Mouse (Mus musculus) embryo, embryonic 10.5 days (tissue): ENCODE measurements at regions not wholly inside any gene's neighbourhood (a gene's known extent, or its start where the extent isn't known, plus 50 kb on each side); places are given as distances from the start of the nearest gene placed in this dataset.

Experiments used
- DNase-seq: peaks from one replicate; pipeline ENCODE4 v3.0.0-alpha.2; 2015; ENCODE audit warnings: low spot score

DNA sequence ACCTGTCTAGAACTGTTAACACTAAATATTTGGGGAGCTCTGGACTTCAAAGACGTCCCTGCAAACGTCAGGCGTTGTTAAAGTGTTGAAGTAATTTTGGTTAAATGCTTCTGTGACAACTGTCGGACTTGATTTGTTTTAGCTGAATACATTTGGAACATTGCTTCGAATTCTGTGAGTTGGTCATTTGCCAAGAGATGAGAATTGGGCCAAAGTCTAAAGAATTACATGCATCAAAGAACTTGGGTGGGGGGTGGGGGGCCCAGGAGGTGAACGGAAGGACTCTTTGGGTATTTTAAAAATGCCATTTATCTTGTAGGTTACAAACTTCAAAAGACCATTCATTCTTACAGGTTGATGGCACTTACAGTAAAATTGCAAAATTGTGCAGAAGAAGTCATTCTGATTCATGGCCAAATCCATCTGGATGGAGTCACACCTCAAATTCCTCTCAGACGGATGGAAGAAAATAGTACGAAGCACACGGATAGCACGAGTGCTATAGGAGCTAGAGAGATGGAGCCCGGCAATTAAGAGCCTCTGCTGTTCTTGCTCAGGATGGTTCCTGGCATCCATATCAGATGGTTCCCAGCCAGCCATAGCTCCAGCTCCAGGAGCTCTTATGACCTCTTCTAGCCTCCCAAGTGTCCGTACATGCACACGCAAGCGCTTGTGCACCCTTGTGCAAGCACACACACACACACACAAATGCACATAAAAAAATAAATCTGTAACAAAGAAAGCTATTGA, 144.5 kb upstream of the Irx5 start:
- no peak for DNase-seq

GRCm38 (mm10) chr8:92209081-92209480, 148.3 kb upstream of the Irx5 start:
- no peak for DNase-seq

- DNase-seq: no peak
These were observed 161.8 kb upstream of the Irx5 start for GRCm38 (mm10) chr8:92195635-92196034.

DNA sequence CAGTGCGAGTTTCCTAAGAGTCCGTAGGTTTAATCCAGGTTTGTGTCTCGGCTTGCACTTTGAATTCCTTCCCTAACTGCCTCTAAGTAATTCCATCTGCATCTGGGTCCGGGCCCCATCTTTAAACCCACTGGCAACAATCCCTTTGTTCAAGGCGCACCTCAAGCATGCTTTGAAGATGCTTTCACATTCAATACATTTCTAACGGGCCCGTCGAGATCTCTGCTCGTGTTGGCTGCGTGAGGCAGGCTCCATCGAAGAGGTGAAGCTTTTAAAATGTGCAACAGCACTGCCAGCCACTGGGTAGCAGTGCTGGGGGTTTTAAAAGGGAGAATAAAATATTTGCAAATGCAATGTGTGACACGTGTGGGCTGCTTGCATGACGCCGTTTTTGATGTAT, 163.4 kb upstream of the Irx5 start:
- DNase-seq: peak; percentile 33

DNA sequence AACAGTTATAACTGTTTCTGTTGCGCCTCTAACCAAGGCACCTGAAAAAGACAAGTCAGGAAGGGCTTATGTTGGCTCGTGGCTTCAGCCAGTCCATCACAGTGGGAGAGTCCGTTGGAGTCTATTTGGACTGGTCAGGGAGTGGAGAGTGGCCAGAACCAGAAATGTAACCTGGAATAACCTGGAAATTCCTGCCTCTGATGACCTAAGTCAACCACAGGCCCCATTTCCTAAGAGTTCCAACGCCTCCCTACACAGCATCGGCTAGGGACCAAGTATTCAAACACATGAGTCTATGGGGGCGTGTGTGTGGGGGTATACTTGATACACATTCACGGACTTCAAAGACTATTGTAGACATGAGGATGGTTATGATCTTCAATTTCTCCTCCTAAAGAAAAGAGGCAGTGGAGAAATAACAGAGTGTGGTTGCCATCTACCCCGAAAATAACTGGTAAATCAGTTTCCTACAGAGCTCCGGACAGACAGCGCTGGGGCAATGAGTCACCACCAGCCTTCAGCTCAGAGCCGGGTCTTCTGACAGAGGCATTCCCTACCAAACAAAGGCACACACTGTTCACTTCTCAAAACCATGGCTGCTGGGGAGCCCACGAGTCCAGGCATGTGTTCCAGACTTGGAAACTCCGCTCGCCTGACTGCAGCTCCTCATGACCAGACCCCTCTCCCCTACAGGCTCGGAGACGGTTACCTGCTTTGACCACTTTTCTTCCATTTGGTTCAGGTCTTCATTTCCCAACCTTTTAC, 167.0 kb upstream of the Irx5 start:
- DNase-seq: no peak

- DNase-seq: no peak
These were observed 174.1 kb upstream of the Irx5 start for GRCm38 (mm10) chr8:92183331-92183730.

DNA sequence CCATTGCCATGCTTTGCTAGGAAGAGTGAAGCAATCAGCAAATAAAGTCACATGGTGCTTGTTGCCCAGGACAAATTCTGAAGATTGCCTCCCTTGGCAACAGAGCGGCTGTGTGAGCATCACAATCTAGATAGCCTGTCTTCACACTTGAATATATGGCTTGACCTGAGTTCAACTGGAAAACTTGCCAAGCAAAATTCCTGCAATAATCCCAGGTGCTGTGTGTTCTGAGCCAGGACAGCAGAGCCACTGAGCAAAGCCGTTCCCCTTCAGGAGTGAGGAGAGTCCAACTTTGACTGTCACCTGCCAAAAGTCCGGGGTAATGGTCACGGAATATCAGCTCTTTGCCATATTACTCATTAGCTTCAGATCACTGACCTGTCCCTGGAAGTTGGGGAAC, 176.8 kb upstream of the Irx5 start:
- DNase-seq: no peak

GRCm38 (mm10) chr8:92179327-92179726, 178.1 kb upstream of the Irx5 start:
- no peak for DNase-seq

DNA sequence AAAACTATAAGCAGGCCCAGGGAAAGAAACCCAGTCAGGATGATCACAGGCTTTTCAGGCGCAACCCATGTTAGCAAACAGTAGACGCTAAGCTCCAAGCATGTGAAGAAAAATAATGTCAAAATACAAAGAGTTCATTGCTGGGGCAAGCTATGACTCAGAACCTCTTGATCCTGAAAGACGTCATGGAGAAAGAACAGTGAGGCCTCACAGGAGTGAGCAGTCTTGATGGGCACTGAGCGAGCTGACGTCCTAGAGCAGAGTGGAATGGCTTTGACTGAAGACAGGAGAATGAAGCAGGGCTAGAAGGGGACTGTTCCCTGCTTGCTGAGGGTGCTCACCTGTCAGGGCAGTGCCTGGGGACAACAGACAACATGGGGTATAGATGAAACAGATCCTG, 181.3 kb upstream of the Irx5 start:
- no peak for DNase-seq

GRCm38 (mm10) chr8:92174106-92174505, 183.3 kb upstream of the Irx5 start:
- DNase-seq: no peak

DNA sequence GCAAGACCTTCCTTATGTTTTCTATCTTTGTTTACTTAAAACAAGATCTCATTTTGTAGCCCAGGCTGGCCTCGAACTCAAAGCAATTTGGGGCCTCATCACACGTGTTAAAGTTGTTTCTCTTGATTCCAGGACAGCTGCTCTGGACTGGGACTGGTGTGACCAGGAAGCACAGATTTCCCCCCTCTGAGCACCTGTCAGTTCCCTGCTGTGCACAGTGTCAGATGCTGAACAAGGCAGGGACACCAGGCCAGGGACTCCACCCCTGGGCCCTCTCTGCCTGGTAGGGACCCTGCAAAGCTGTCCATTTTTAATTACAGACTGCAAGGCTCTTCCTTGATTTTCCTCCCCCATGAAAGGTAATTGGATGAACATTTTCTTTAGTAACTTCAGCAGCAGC, 185.8 kb upstream of the Irx5 start:
- no peak for DNase-seq

DNA sequence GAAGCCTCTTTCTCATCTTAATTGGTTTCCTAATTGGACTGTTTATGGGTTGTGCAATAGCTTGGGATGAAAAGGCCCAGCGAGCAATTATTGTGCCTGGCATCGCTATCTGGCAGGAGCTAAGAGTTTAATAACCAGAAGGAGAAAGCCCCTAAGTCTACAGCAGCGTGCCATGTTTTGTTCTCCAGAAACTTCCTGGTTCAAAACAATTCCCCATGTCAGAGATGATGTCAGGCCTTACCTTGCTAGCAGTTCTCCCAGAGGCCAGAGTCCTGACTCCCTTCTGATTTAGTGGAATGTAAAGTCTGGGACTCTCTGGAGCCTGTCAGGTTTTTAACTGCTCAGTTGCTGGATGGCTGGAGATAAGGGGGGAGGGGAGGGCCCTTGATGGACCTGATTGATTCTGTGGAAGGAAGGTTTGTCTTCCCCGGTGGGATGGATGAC, 190.1 kb upstream of the Irx5 start:
- peak; percentile 36 for DNase-seq

DNA sequence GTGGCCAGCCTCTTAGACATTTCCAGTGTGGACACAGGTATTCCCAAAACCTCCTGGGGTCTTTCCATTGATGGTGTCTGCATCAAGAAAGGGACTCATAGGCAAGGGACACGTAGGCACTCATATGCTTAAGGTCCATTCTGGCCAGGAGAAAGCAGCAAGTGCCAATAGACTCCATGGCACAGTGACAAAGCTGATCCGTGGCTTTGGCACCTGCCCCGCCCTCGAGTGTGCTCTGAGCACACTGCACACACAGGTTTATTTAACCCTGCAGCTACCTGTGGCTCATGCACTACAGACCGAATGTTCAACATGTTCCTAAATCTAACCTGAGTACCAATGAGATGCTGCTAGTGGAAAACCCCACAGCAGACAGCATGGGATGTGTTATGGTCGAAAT, 192.1 kb upstream of the Irx5 start:
- no peak for DNase-seq

DNA sequence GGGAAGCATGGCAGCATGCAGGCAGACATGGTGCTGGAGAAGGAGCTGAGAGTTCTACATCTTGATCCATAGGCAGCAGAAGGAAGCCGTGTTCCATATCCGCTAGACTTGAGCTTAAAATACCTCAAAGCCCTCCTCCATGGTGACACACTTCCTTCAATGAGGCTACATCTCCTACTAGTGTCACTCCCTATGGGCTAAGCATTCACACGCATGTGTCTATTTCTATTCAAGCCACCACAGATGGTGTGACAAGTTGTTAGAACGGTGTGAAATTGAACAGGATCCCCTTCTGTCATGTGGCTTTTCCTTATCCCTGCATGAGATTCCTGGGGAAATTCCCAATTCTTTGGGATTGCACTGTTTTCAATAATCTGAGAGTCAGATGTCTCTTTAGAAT, 192.9 kb upstream of the Irx5 start:
- no peak for DNase-seq

GRCm38 (mm10) chr8:92161002-92161401, 196.4 kb upstream of the Irx5 start:
- no peak for DNase-seq

DNA sequence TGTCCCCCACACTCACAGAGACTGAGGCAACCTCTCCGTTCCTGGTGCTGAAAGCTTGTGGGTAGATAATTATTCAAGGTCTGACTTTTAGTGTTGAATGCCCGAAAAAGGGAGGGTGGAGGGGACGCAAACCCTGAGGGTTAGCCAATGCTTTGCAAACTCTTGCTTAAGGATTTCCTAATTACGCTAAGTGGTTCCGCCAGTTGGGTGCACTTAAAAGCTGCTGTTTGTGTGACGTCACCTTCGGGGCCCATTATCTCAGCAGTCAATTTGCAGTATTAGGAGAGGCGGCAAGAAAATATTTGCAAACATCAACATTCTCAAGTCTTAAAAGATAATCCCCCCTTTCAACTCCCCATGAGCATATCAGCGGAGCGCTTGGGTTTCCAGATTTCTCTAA, 199.2 kb upstream of the Irx5 start:
- DNase-seq: no peak

DNA sequence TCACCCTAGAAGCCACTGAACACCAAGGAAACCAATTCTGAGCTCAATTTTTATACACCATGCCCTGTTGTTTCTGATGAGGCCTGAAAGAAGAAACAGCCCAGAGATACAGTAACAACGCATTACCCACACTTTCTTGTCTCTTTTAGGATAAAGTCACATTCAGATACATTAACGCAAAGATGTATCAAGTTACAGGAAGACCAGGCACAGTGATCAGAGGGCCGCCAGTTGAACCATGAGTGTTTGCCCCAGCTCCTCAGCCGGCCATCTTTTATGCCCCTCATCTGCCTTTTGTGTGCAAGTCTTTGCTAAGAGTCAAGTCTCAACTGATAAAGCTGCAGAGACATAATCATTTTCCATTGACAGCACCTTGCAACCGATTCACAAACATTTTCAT, 204.9 kb upstream of the Irx5 start:
- DNase-seq: no peak

DNA sequence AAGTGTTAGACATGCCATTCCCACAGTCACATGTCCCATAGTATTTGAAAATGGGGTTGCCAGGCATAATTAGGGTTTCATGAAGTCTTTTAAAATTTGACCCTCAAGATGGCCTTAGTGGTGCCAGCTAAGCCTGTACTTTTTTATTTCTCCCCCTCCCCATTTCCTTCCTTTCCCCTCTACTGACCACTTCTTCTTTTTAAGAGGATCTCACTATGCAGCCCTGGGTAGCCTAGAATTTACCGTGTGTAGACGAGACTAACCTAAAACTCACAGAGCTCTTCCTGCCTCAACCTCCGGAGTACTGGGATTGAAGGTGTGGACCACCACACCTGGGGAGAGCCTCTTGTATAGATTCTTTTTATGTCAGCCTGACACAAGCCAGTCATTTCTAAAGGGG, 209.8 kb upstream of the Irx5 start:
- DNase-seq: no peak

GRCm38 (mm10) chr8:92137091-92137882, 220.1 kb upstream of the Irx5 start:
- peak; percentile 72 for DNase-seq

DNA sequence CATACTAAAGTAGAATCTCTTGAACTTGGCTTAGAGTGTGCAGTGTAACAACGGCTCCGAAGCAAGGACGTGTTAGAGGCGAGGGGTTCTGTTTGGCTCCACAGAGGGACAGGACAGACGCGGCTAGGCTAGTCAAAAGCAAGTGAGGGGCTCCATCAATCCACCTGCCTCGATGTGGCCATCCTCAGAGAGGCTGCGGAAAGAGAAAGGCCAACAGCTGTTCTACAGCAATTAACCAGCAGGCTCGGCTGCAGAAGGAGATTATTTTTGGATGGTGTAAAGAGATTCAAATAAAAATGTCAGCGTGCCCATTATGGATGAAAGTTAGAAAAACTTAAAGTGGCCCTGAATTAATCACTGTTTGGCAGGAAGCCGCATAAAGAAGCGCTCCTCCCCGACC, 221.0 kb upstream of the Irx5 start:
- peak; percentile 63 for DNase-seq

DNA sequence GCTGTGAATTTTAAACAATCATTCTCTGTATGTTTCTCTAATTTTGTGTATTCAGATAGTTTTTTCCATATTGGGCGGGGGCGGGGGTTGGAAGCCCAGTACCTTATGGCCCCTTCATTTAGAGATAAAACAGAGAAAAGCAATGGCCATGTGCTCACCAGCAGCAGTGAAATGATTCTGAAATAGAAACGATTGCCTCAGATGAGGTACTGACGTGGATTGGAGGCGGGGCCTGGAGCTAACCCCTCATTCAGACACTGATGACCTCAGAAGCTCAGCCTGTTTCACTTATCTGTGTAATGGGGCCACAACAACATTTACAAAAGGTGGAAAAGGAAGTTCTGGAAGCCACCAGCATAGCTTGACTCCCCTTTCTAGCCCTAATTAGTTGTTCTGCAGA, 223.0 kb upstream of the Irx5 start:
- peak; percentile 82 for DNase-seq

- DNase-seq: peak; percentile 91
These were observed 223.7 kb upstream of the Irx5 start for GRCm38 (mm10) chr8:92133484-92134406.
